Comparison of ENCODE assay signal across 17 mouse cellular contexts in genomic region chr6:100278841-100279240, GRCm38 (mm10).
"Had no signal": no experiment of that assay in that cellular context is flagged by ENCODE, and none has a peak within 500 bp of the region (broad histone marks: within the 10 kb centered on the region; RNA-seq: fewer than 3 reads in every experiment).

No protein-coding gene starts in this region.

- ATAC-seq: intestine, postnatal 0 days had no signal

- H3K9ac ChIP-seq: limb, embryonic 12.5 days; limb, embryonic 15.5 days; liver, embryonic 13.5 days had no signal

- H3K4me2 ChIP-seq: limb, embryonic 12.5 days; limb, embryonic 15.5 days; liver, embryonic 13.5 days had no signal

- H3K4me3 ChIP-seq: limb, embryonic 12.5 days; limb, embryonic 15.5 days; liver, embryonic 13.5 days; midbrain, embryonic 10.5 days had no signal

- H3K27me3 ChIP-seq: limb, embryonic 12.5 days; limb, embryonic 15.5 days; liver, embryonic 13.5 days had no signal

- DNase-seq: kidney, adult 2 months; kidney, postnatal 14 days; kidney, postnatal 4 days; left cerebral cortex, postnatal 4 days; liver, embryonic 13.5 days; lung, adult 2 months; lung, postnatal 14 days; lung, postnatal 4 days; midbrain, embryonic 14.5 days; thymus, adult 2 months; thymus, postnatal 14 days; thymus, postnatal 4 days had no signal

- H3K27ac ChIP-seq: limb, embryonic 12.5 days; limb, embryonic 15.5 days; liver, embryonic 13.5 days; midbrain, embryonic 10.5 days; stomach, postnatal 0 days had no signal

- H3K9me3 ChIP-seq: limb, embryonic 12.5 days; limb, embryonic 15.5 days; liver, embryonic 13.5 days; midbrain, embryonic 10.5 days had no signal

- H3K36me3 ChIP-seq: limb, embryonic 12.5 days; limb, embryonic 15.5 days had no signal
